Mouse (Mus musculus) kidney, postnatal 36 days (tissue): ENCODE measurements around the gene Adamts3.
A peak's percentile ranks its signal among the peaks of the same experiment; 100 is the strongest.

ENCODE experiments used
- DNase-seq, 2 experiments: peaks; one replicate each; pipeline ENCODE4 v3.0.0; 2021 to 2022; ENCODE audit warnings: mixed read lengths in 2 of 2

Adamts3 gene

GRCm38 (mm10) chr5:89883051-89883907 lies at the start of gene Adamts3:
Gene Adamts3 (minus strand): TSS chr5:89883334.
- DNase-seq: peak; percentile 41 to 74

DNA sequence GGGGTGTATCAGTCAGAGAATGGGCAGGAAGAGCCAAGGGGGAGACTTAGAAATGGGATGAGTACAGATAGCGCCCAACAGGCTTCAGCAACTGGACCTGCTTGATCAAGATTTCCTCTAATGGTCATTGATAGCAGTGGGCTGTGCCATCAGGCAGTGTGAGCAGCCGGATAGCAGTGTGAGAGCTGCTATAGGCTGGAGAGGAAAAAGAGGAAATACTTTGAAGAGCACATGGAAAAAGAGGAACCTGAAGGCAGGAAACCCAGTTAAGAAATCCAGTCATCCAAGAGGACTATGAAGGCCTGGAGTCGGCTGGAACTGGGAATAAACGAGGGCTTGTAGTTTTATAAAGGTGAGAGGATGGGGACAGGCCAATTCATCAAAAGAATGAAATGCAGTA lies 48.4 kb upstream of the Adamts3 start:
- no peak for DNase-seq

DNA sequence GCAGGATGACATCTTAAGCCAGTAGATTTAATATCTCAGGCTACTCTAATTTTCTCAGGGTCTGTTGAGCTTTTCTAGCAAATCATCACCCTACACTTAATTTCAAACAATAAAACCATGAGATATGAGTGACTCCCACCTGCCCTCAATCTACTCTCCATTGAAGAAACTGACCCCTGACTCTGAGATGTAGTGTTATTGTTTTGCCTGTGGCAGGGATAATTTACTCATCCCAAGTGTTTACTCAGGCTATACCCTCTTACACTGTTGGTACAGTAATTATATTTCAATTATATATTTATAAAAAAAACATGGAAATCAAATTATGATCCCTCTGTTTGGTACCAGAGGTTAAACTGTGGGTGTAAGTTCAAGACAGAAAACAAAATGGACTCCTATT lies 29.2 kb upstream of the Adamts3 start:
- no peak for DNase-seq

DNA sequence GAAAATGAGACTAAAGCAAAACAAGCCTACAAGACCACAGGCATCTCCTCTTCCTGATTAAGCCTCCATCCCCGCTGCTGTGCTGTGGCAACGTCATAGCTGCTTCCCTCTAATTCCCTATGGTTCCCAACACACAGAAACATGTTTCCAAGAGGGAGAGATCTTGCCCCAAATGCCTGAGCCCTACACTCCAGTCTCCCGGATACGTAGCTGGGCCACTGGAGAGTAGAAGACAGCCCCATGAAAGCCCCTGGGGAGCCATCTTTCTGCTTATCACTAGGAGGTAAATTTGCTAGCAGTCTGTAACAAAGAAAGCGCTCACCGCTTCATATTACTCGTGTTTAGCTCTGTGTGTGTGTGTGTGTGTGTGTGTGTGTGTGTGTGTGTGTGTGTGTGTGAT lies 28.8 kb upstream of the Adamts3 start:
- no peak for DNase-seq

DNA sequence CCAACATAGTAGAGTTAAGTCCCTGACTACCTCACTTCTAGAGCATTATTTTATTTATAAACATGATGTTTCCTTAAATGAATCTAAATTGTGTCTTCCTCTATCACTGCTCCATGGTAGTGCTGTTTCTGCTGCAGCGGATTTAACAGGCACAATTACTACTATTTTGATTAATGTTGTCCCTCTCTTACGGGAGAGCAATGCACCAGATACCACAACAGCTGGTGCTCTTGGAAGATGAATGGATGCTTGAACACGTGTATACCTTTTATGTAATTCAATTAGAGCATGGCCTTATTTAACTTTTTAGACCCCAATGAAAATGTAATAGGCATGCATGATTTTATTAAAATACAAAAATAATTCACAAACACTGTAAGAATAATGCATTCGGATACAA lies 28.4 kb upstream of the Adamts3 start:
- DNase-seq: no peak

- DNase-seq: no peak
Observed at GRCm38 (mm10) chr5:89906884-89907431, 23.8 kb upstream of the Adamts3 start.

DNA sequence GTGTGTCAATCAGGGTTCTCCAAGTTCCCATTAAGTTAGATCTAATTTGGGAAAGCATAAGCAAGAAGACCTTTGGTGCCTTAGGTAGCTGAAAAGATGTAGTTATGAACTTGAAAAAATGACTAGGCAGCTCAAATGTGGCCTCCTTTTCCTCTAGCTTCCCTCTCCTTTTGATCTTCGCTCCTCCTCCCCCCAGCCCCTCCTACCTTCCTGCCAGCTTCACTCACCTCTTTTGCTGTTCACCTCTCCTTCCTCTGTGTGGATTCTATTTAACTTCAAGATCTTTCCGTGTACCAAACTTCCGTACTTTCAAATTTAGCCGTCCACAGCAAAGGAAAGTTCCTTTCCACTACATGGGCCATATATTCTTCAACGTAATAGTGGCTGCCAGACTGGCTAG lies 17.9 kb upstream of the Adamts3 start:
- DNase-seq: no peak

GRCm38 (mm10) chr5:89897495-89897894 lies 14.4 kb upstream of the Adamts3 start:
- DNase-seq: peak; percentile 49 to 74

GRCm38 (mm10) chr5:89895520-89895919 lies 12.4 kb upstream of the Adamts3 start:
- no peak for DNase-seq

DNA sequence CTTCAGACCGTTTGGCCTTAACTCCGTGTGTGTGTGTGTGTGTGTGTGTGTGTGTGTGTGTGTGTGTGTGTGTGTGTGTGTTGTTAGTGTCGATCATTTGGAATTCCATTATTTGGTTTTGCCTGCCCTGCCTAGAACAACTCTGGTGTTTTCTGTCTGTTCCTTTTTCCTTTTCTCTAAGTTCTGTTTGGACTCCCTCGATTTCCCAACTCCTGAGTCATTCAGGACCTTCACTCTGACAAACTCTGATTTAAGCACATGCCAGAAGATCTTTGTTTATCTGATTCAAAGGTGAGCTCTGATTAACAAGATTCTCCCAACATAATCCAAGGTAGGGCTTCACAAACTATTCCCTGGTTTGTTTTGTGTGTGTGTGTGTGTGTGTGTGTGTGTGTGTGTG lies 1.9 kb upstream of the Adamts3 start:
- DNase-seq: no peak

GRCm38 (mm10) chr5:89883908-89884204 lies 722 bp upstream of the Adamts3 start:
- DNase-seq: no peak

- DNase-seq: peak; percentile 69 to 76
Observed at GRCm38 (mm10) chr5:89882091-89882734, 921 bp downstream of the Adamts3 start.

GRCm38 (mm10) chr5:89881425-89881824 lies 1.7 kb downstream of the Adamts3 start:
- DNase-seq: no peak

DNA sequence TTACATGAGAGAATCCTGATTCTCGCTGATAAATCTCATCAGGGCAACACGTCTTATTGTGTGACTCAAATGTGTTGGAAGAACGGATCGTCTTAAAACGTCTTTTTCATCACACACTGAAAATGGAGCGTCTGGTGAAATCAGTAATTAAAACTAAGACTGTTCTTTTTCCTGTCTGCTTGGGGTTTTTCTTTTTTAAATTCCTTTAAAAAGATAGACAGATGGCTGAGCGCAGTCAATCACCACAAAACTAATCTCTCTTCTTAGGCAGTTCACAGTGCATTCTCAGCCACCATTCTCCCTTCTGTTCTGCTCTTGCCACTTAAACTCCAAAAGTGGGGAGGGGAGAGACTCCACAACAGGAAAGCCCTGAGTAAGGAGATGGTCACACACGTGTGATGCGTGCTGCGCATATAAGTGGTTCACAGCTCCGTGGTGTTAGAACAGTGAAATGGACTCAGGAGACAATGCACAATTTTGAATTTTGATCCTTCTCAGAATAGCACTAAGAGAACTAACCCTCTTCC lies 4.2 kb downstream of the Adamts3 start:
- DNase-seq: no peak

GRCm38 (mm10) chr5:89872661-89873060 lies 10.5 kb downstream of the Adamts3 start:
- no peak for DNase-seq

GRCm38 (mm10) chr5:89859603-89860002 lies 23.5 kb downstream of the Adamts3 start:
- DNase-seq: no peak

GRCm38 (mm10) chr5:89858837-89859236 lies 24.3 kb downstream of the Adamts3 start:
- DNase-seq: no peak

- no peak for DNase-seq
Observed at GRCm38 (mm10) chr5:89846551-89846950, 36.6 kb downstream of the Adamts3 start.

- DNase-seq: peak; percentile 42 to 74
Observed at GRCm38 (mm10) chr5:89844354-89844753, 38.8 kb downstream of the Adamts3 start.

- DNase-seq: no peak
Observed at GRCm38 (mm10) chr5:89843478-89843877, 39.7 kb downstream of the Adamts3 start.

- DNase-seq: peak; percentile 20 to 51
Observed at GRCm38 (mm10) chr5:89839627-89840026, 43.5 kb downstream of the Adamts3 start.

DNA sequence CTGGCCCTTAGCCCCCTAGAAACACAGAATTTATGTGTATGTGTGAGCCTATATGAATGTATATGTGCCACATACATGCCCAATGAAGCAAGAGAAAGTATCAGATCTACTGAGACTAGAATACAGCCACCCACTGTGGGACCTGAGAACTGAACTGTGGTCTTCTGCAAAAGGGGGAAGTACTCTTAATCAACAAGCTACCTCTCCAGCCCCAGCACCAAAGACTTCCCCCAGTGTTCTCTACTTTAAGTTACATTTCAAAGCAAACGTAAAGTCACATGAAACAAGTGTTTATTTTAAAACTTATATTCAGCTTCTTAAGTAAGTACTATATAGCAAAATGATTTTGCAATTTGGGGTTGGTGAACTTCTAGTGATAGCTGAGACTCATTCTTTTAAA lies 62.0 kb downstream of the Adamts3 start:
- DNase-seq: no peak

- DNase-seq: peak; percentile 1 to 72
Observed at GRCm38 (mm10) chr5:89819531-89819930, 63.6 kb downstream of the Adamts3 start.

GRCm38 (mm10) chr5:89816610-89817009 lies 66.5 kb downstream of the Adamts3 start:
- no peak for DNase-seq
